Mouse (Mus musculus) gastrocnemius, adult 2 months (tissue): ENCODE data around the gene Gm10073. TPM values are rescaled to one million over a fixed set of nuclear protein-coding genes. Genes with fewer than 3 reads are reported as not detected.
A peak's percentile ranks its signal among the peaks of the same experiment; 100 is the strongest.
"Not testable (repeated sequence)": the region's sequence is repeated elsewhere in the genome, so short reads cannot be mapped to it uniquely, and the experiment has no call there.

Source experiments
- DNase-seq: peaks from one replicate; pipeline ENCODE4 v3.0.0; 2022
- H3K27ac ChIP-seq: fragments of 200-600 bp; 2 replicates; pipeline ENCODE4 v1.8.1; 2022; ENCODE audit warnings: mild to moderate bottlenecking
- H3K4me3 ChIP-seq: fragments of 200-600 bp; 2 replicates; pipeline ENCODE4 v1.8.1; 2022; ENCODE audit warnings: mild to moderate bottlenecking, moderate library complexity
- CTCF ChIP-seq: fragments of 200-600 bp; IDR thresholded peaks from 2 replicates; pipeline ENCODE4 v1.8.1; 2022; ENCODE audit warnings: antibody characterized with exemption, mild to moderate bottlenecking, moderate library complexity
- intact Hi-C: fragments of 180-260 bp; cut with DNase I; formaldehyde crosslinking; loops from one replicate; pipeline ENCODE4 v1.15.1; 2025
- total RNA-seq, 2 experiments: library from RNA; stranded (reverse); gene quantifications; 2 replicates each; pipeline ENCODE4 v1.2.3; 2021

Gm10073 gene
- total RNA-seq, 2 experiments from 2014 or later = 92.2 to 103 TPM

DNA sequence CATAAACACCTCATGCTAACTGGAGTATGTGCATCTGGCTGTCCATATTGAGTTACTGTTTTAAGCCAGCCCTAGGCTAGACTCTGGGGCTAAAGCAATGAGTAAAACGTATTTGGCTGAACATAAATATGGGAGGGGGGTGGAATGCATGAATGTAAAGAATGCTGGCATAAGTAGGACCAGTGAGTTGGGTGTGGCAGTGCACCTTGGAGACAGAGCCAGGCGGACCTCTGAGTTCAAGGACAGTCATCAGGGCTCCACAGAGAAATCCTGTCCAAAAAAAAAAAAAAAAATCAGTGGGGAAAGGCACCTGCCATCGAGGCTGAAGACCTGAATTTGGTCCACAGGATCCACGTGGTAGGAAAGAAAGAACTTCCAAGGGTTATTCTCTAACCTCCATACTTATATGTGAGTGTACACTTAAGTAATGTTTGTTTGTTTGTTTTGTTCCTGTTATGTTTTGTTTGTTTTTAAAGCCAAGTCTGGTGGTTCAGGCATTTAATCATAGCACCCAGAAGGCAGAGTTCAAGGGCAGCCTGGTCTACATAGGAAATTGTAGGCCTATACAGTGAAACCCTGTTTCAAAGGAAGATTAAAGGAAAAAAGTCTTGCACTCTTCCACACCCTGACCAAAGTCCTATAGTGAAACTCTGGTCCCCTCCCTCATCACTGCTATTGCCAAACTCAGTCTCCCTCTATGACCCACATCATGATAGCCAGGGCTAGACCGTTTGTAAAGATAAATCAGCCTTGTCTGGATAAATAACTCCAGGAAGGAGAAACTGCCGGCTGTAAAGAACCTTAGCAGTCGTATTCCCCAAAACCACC lies 36.0 kb upstream of the Gm10073 start:
- no peak for DNase-seq
- intact Hi-C loops = no loop called here
- TF ChIP-seq CTCF = no peak
- H3K4me3 ChIP-seq = no peak overlapping the region
- no peak overlapping the region for H3K27ac ChIP-seq

DNA sequence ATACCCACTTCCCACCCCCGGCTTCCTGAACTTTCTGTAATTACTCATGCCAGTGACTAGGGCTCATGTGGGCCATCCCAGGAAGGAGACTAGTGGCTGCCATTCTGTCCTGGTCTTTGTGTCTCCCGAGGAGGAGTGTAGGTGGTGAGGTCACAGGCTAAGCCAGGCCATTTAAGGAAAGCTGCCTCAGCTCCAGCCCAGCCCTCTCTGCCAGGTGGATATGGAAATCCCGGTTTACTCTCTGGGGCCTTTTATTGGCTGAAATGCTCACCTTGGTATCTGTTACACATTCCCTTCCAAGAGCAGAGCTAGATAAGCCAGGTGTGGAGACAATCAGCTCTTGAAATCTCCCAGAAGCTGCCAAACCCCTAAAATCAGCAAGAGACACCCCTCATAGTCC lies 35.2 kb upstream of the Gm10073 start:
- TF ChIP-seq CTCF = no peak
- intact Hi-C loops = no loop called here
- Histone ChIP-seq H3K4me3 (no peak overlapping the region), H3K27ac (no peak overlapping the region)
- no peak for DNase-seq

DNA sequence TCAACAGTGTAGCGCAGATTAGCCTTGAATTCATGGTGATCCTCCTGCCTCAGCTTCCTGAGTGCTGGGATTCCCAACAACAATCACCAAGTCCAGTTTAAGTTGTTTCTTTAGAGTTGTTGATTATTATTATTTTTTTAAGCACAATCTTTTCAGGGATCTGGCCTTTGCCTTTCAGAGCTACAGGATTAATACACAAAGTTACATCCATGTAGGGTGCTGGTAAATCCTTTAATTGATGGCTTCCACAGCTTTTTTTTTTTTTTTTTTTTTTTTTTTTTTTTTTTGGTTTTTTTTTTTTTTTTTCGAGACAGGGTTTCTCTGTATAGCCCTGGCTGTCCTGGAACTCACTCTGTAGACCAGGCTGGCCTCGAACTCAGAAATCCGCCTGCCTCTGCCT lies 34.5 kb upstream of the Gm10073 start:
- DNase-seq, H3K27ac ChIP-seq, H3K4me3 ChIP-seq, intact Hi-C loops: not testable (repeated sequence)

DNA sequence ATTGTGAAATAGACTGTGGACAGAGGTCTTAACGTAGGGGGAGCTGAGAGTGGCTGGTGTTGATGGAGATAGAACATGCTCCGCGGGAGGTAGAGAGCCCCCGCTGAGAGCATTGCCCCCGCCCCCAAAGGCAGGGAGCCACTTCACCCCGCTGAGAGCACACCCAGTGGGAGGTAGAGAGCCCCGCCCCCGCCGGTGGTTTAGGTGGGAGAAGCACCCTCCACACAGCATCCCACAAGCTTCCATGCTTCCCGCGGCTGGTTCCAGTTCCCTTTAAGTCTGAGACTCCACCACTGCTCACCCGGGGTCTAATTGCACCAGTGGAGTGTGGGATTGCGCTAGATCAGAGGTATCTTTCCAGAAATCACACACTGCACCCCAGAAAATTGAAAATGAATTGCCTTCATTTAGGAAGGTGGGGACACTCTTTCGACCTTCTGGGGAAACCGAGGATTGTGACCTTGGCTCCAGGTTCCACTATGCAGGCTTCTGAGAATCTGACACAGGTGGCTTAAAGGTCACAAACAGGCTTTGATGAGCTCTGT lies 33.4 kb upstream of the Gm10073 start:
- Histone ChIP-seq H3K27ac (no peak overlapping the region), H3K4me3 (no peak overlapping the region)
- no peak for TF ChIP-seq CTCF
- intact Hi-C loops = no loop called here
- DNase-seq = no peak

DNA sequence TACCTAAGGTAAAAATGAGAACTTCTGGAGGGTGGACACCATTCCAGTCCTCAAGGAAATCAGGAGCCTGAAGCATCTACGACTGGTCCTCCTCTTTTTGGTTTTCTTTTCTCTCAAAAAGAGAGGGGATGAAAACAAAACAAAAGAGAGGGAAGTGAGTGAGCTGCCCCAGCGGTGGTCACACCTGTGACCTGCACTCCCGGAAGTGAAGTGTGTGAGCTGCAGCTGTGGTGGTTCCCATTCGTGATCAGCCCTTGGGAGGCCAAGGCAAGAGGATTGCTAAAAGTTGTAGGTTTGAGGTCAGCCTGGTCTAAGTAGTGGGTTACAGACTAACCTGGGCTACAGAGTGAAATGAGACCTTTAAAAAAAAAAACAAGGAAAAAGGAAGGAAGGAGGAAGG lies 32.9 kb upstream of the Gm10073 start:
- TF ChIP-seq CTCF = no peak
- intact Hi-C loops = no loop called here

DNA sequence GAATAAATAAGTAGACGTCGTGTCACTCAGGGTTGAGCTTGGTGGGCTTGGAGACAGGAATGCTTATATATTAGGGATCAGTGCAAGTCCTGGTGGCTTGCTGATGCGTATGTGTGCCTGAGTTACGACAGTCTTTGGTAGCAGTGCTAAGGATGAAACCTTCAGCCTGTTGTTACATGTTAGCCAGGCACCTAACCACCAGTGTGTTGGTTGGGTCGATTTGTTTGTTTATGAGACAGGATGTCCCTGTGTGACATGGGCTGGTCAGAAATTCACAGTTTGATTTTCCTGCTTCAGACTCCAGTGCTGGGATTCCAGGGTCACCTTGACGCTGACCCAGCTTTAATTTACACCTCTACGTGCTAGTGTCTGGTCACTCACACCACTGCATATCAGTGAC lies 32.4 kb upstream of the Gm10073 start:
- intact Hi-C loops = no loop called here
- Histone ChIP-seq H3K4me3 (no peak overlapping the region), H3K27ac (no peak overlapping the region)
- no peak for DNase-seq
- TF ChIP-seq CTCF = no peak

More for the DNA sequence above, 32.9 kb upstream of the Gm10073 start:
- DNase-seq = no peak
- Histone ChIP-seq H3K27ac (no peak overlapping the region), H3K4me3 (no peak overlapping the region)

DNA sequence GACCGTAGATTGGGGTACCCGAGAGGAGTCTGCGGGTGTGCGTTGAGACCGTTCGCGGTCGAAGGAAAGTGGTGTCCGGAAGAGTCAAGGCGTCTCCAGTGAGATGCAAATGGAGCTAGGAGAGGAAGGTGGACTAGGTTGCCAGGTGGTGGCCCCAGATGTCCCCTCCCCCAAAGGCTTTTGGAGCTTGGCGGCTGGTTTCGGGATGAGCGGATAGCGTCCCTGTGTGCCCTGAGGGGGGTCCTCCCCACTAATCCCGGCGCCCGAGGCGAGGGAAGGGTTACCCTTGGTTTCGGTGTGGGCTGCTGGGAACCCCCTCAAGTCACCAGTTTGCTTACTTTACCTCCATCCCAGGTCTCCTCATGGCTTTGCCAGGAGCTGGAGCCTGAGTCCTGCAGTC lies 30.7 kb upstream of the Gm10073 start:
- no peak for DNase-seq
- Histone ChIP-seq H3K27ac (no peak overlapping the region), H3K4me3 (peak overlapping the region; percentile 68)
- intact Hi-C loops = no loop called here
- TF ChIP-seq CTCF = no peak

DNA sequence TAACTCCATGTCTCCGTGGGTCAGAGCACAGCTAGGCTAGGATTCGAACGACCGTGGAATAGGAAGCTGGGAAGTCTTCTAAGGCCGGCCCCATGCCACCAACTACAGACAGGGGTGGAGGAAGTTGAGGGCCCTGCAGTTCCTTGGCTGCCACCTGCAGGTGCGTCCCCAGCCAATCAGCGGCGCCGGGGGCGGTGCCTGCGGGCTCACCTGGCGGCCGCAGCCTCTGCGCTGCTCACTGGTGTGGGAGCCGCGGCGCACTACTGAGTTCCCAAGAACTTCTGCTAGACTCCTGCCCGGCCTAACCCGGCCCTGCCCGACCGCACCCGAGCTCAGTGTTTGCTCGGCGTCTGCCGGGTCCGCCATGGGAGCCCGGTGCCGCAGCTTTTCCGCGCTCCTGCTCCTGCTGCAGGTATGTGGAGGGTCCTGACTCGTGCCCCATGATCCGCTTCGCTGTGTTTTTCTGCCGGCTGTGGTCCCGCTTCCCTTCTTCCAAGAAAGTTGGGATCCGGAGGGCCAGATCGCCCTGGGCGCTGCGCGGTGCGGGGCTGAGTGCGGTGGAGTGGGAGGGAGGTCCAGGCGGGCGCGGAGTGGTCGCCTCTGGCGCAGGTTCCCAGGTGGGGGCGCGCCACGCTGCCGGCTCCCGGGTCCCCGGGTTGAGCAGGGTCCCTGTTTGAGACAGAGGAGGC lies 30.0 kb upstream of the Gm10073 start, which contains the start of gene Cdh1:
Cdh1 (plus strand) TSS at position 221 of the 689 bp plus-strand sequence.
- DNase-seq = peak; percentile 22
- no peak for TF ChIP-seq CTCF
- H3K4me3 ChIP-seq = peak within 1 kb of the TSS; percentile 68
- H3K27ac ChIP-seq = no peak within 1 kb of the TSS
- intact Hi-C loops = no loop called here

DNA sequence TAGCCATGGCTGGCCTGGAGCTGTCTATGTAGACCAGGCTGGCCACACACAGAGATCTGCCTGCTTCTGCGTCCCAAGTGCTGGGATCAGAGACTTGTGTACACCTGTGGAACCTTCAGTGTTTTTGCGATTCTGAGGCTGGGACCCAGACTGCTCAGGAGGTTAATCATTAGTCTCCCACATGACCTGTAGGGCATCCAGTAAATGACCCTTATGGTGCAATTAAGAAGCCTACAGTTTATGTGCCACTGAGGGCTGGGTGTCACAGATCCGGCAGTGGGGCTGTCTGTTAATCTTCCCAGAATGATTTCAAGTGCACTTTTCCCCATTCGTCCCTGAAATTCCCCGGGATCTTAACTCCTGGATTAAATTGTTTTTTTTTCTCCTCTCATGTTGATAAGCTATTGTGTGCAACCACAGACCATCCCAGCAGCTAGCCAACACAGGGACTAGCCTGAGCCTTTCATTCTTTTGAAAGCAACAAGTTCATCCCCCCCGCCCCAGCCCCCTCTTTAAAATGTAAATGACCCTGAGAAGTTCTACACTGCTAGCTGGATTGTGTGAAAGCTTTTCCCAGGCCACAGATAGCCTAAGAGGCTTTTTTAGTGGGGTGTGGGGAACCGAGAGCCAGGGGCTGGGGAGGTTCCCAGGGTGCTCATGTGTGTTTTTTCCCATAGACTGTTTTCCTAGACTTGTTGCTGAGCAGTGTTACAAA lies 26.2 kb upstream of the Gm10073 start:
- DNase-seq = no peak
- intact Hi-C loops = no loop called here
- TF ChIP-seq CTCF = no peak

DNA sequence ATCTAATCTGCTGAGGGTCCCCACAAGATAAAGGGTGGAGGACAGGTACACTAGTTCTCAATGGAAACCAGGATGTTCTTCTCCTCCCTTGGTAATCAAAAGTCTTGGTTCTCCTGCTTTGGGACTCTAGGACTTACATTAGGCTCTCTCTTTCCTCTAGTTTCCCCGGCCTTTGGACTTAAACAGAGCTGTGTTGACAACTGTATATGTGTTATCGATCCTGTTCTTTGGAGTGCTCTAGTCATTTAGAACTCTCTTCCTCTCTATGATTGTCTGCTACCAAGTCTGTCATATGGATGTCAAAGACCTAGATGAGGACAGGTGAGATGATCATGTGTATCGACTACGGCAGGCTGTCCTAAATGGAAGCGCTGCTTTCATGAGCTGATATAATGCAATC lies 23.8 kb upstream of the Gm10073 start:
- no peak overlapping the region for H3K27ac ChIP-seq
- no peak for TF ChIP-seq CTCF
- intact Hi-C loops = no loop called here
- DNase-seq = no peak
- H3K4me3 ChIP-seq = no peak overlapping the region

More for the DNA sequence above, 26.2 kb upstream of the Gm10073 start:
- Histone ChIP-seq H3K4me3 (no peak overlapping the region), H3K27ac (no peak overlapping the region)

DNA sequence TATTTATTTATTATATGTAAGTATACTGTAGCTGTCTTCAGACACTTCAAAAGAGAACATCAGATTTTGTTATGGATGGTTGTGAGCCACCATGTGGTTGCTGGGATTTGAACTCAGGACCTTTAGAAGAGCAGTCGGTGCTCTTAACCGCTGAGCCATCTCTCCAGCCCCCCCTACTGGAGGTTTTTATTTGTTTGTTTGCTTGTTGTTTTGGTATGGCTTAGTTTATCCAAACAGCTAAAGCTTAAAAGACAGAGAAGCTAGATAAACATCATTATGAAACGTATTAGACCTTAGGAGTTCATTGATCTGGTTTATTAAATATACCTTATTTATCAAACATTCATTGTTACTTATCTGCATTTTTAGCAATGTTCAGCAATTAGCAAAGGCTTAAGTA lies 22.4 kb upstream of the Gm10073 start:
- DNase-seq, H3K4me3 ChIP-seq, intact Hi-C loops, H3K27ac ChIP-seq: not testable (repeated sequence)

DNA sequence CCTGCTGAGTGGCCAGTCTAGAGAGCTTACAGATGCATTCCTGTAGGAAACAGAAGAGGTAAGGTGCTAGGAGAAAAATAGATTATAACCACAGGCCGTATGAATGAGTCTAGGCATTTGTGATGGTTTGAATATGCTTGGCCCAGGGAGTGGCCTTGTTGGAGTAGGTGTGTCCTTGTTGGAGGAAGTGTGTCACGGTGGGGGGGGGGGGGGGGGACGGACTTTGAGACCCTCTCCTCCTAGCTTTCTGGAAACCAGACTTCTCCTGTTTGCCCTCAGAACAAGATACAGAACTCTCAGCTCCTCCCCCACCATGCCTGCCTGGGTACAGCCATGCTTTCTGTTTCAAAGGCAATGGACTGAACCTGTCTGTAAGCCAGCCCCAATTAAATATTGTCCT lies 19.2 kb upstream of the Gm10073 start:
- intact Hi-C loops = no loop called here
- H3K27ac ChIP-seq = no peak overlapping the region
- no peak overlapping the region for H3K4me3 ChIP-seq
- DNase-seq = no peak
- TF ChIP-seq CTCF = no peak
